Mouse (Mus musculus): Measurements from ENCODE around the gene Blvrb. TPM values are rescaled to one million over a fixed set of nuclear protein-coding genes. Genes with fewer than 3 reads are reported as not detected.

The Blvrb gene
- total and polyA plus RNA-seq, 3 experiments = 210 to 245 TPM; not detected in 1

GRCm38 (mm10) chr7:27429135-27429534, 18.6 kb upstream of the Blvrb start:
- Histone ChIP-seq H3K79me2 (ENCODE audit: control insufficient read depth, insufficient read depth, low read length, poor library complexity) (no peaks in the 10 kb centered on the region), H3K4me1 (ENCODE audit: control insufficient read depth in 1 of 2, insufficient read depth in 2 of 2, low read length in 2 of 2) (no peaks in the 10 kb centered on the region), H3K9me3 (replicated peaks; ENCODE audit: insufficient read depth, low read length) (no peaks in the 10 kb centered on the region), H3K36me3 (ENCODE audit: control insufficient read depth in 1 of 2, insufficient read depth in 2 of 2, low read length in 2 of 2) (no peaks in the 10 kb centered on the region), H3K27ac (ENCODE audit: control insufficient read depth, low read depth, low read length) (no peak overlapping the region), H3K27me3 (ENCODE audit: control insufficient read depth in 1 of 2, insufficient read depth in 2 of 2, low read length in 2 of 2) (no peaks in the 10 kb centered on the region), H3K4me3 (ENCODE audit: control insufficient read depth in 1 of 2, insufficient read depth in 1 of 2, low read depth in 2 of 2, low read length in 2 of 2) (no peak overlapping the region), H3K9ac (ENCODE audit: control insufficient read depth, low read depth, low read length, poor library complexity, severe bottlenecking) (no peak overlapping the region)
- TF ChIP-seq CTCF (IDR thresholded peaks at IDR 0.05 in 2 of 3, conservative IDR thresholded peaks at IDR 0.05 in 1 of 3; ENCODE audit: control insufficient read depth in 1 of 3, insufficient read depth in 1 of 3, low read depth in 2 of 3, low read length in 3 of 3, poor library complexity in 1 of 3, severe bottlenecking in 1 of 3) (peak; percentile 12 to 46 (median 36); a peak in 4 of 6 replicates), POLR2AphosphoS2 (IDR thresholded peaks at IDR 0.05; ENCODE audit: low read length) (no peak), ZMIZ1 (IDR thresholded peaks at IDR 0.05; ENCODE audit: low read depth, low read length) (no peak), KAT2A (conservative IDR thresholded peaks at IDR 0.05; ENCODE audit: low read depth, low read length) (no peak)
- peak; percentile 34 for DNase-seq (ENCODE audit: low read depth, low spot score)

- TF ChIP-seq UBTF (IDR thresholded peaks at IDR 0.05; ENCODE audit: borderline replicate concordance, insufficient read depth, low read depth, low read length) (no peak), MXI1 (IDR thresholded peaks at IDR 0.05; ENCODE audit: low read depth, low read length) (no peak), MAZ (IDR thresholded peaks at IDR 0.05; ENCODE audit: low read depth, low read length) (no peak), POLR2AphosphoS2 (IDR thresholded peaks at IDR 0.05; ENCODE audit: low read length) (no peak), ZNF384 (IDR thresholded peaks at IDR 0.05; ENCODE audit: low read depth, low read length) (no peak), E2F4 (IDR thresholded peaks at IDR 0.05; ENCODE audit: borderline replicate concordance, low read depth, low read length) (no peak)
- Histone ChIP-seq H3K4me3 (ENCODE audit: control insufficient read depth in 1 of 2, insufficient read depth in 1 of 2, low read depth in 2 of 2, low read length in 2 of 2) (no peak overlapping the region), H3K9me3 (replicated peaks; ENCODE audit: insufficient read depth, low read length) (no peaks in the 10 kb centered on the region), H3K36me3 (ENCODE audit: control insufficient read depth in 1 of 2, insufficient read depth in 2 of 2, low read length in 2 of 2) (no peaks in the 10 kb centered on the region), H3K27me3 (ENCODE audit: control insufficient read depth in 1 of 2, insufficient read depth in 2 of 2, low read length in 2 of 2) (peaks cover 0 to 1% of the 10 kb centered on the region in 2 experiments; a peak in 1 of 4 replicates), H3K9ac (ENCODE audit: control insufficient read depth, low read depth, low read length, poor library complexity, severe bottlenecking) (no peak overlapping the region), H3K27ac (ENCODE audit: control insufficient read depth, low read depth, low read length) (no peak overlapping the region), H3K4me1 (ENCODE audit: control insufficient read depth in 1 of 2, insufficient read depth in 2 of 2, low read length in 2 of 2) (no peaks in the 10 kb centered on the region), H3K79me2 (ENCODE audit: control insufficient read depth, insufficient read depth, low read length, poor library complexity) (no peaks in the 10 kb centered on the region)
- DNase-seq (ENCODE audit: low read depth, low spot score) = no peak
These were observed 14.4 kb upstream of the Blvrb start for GRCm38 (mm10) chr7:27433349-27433748.

- H3K27ac ChIP-seq (ENCODE audit: control insufficient read depth, low read depth, low read length) = no peak overlapping the region
- no peak overlapping the region for H3K9ac ChIP-seq (ENCODE audit: control insufficient read depth, low read depth, low read length, poor library complexity, severe bottlenecking)
- TF ChIP-seq MAX (IDR thresholded peaks at IDR 0.05; ENCODE audit: low read length) (no peak), CHD2 (IDR thresholded peaks at IDR 0.05; ENCODE audit: low read length) (no peak), MYB (IDR thresholded peaks at IDR 0.05; ENCODE audit: low read depth, low read length) (no peak), USF2 (IDR thresholded peaks at IDR 0.05; ENCODE audit: borderline replicate concordance in 1 of 2, insufficient read depth in 1 of 2, low read depth in 1 of 2, low read length in 2 of 2) (no peak), MEF2A (IDR thresholded peaks at IDR 0.05; ENCODE audit: extremely low read depth, insufficient replicate concordance, low read depth, low read length, poor library complexity, severe bottlenecking) (no peak), NELFE (IDR thresholded peaks at IDR 0.05; ENCODE audit: low read depth, low read length) (no peak)
- no peak overlapping the region for H3K4me3 ChIP-seq (ENCODE audit: control insufficient read depth in 1 of 2, insufficient read depth in 1 of 2, low read depth in 2 of 2, low read length in 2 of 2)
- no peaks in the 10 kb centered on the region for H3K79me2 ChIP-seq (ENCODE audit: control insufficient read depth, insufficient read depth, low read length, poor library complexity)
- no peaks in the 10 kb centered on the region for H3K4me1 ChIP-seq (ENCODE audit: control insufficient read depth in 1 of 2, insufficient read depth in 2 of 2, low read length in 2 of 2)
- peak; percentile 17 for DNase-seq (ENCODE audit: low read depth, low spot score)
- H3K27me3 ChIP-seq (ENCODE audit: control insufficient read depth in 1 of 2, insufficient read depth in 2 of 2, low read length in 2 of 2) = peaks cover 0 to 1% of the 10 kb centered on the region in 2 experiments; a peak in 1 of 4 replicates
- no peaks in the 10 kb centered on the region for H3K9me3 ChIP-seq (replicated peaks; ENCODE audit: insufficient read depth, low read length)
- no peaks in the 10 kb centered on the region for H3K36me3 ChIP-seq (ENCODE audit: control insufficient read depth in 1 of 2, insufficient read depth in 2 of 2, low read length in 2 of 2)
These were observed 14.0 kb upstream of the Blvrb start for GRCm38 (mm10) chr7:27433794-27434193.
